Mouse (Mus musculus) left cerebral cortex, postnatal 10 days (tissue): ENCODE measurements at regions not wholly inside any gene's neighbourhood (a gene's known extent, or its start where the extent isn't known, plus 50 kb on each side); places are given as distances from the start of the nearest gene placed in this dataset.
A peak's percentile ranks its signal among the peaks of the same experiment; 100 is the strongest.

ENCODE experiments used
- DNase-seq, 2 experiments: peaks; one replicate each; pipeline ENCODE4 v3.0.0; 2021 to 2022; ENCODE audit warnings: low spot score in 2 of 2, mixed read lengths in 1 of 2; ENCODE audit errors: extremely low spot score in 1 of 2
- intact Hi-C: fragments of 180-260 bp; cut with DNase I; formaldehyde crosslinking; loops from one replicate; pipeline ENCODE4 v1.15.1; 2025

DNA sequence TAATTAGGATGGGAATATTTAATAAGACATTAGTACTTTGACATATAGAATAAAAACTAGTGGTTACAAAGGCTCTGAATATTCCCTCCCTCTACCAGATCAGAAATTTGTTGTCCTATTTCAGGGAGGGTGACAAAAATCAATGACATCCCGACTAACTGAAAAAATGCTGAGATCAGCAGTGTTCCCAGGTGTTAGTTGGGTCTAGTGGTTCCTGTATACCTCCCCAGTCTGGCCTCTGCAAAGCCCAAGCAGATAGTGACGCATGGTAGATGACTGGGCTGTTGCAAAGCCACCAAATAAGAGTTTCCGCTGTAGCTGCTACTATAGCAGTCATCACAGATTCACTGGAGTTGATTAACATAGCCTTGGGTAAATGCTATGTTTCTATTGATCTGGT is 59.9 kb upstream of the Gm4791 start:
- intact Hi-C loops: no loop called here
- no peak for DNase-seq

GRCm38 (mm10) chr9:46925641-46926040 is 72.9 kb upstream of the Gm4791 start:
- intact Hi-C loops: no loop called here
- peak; percentile 13 to 33 for DNase-seq

- DNase-seq: peak in 1 of 2 experiments; percentile 0
- intact Hi-C loops: no loop called here
These were observed 78.5 kb upstream of the Gm4791 start for GRCm38 (mm10) chr9:46920081-46920480.

GRCm38 (mm10) chr9:46913238-46913637 is 85.3 kb upstream of the Gm4791 start:
- peak; percentile 47 to 62 for DNase-seq
- intact Hi-C loops: no loop called here

DNA sequence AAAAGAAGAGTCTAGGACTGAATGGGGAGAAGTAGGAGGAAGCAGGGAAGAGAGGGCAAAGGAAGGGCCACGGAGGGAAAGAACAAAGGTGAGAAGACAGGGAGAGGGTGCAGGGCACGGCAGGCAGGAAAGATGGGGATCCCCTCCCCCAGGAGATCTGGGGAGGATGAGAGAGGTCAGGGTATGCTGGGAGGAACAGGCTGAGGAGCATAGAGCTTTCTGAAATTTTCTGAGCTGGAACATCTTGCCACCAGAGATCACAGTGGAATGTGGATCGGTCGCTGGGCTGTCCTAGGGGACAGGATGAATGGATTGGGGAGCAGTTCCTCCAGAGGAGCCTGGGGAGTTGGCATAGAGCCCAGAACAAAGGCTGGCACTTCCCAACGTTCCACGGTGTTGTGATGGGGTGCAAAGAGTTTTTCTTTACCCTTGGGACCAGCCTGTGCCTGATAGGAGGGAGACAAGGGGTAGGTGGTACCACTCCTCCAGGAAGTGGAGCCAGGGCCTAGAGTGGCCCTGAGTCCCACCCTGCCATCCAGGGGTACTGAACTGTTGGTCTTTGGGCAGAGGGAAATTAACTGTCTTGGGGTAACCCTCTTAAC is 89.0 kb upstream of the Gm4791 start:
- intact Hi-C loops: no loop called here
- DNase-seq: peak; percentile 37 to 43

DNA sequence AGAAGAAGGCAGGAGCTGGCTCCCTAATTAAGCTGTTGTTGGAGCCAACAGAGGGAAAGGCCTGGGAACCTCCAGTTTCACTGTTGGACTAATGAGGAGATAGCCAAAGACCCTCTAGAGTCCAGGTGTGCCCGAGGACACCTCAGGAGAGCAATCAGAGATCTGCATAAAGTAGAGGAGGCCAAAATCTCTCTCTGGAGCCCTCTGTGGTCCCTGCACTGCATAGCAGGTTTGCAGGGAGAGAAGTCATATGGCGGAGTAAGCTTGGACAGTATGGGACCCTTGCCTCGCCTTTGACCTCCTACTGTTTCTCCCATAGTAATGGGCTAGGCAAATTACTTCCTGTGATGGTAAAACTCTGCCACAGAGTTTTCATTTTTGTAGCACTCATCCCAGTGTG is 93.5 kb upstream of the Gm4791 start:
- DNase-seq: no peak
- intact Hi-C loops: no loop called here

GRCm38 (mm10) chr9:46903491-46904220 is 94.9 kb upstream of the Gm4791 start:
- DNase-seq: no peak
- intact Hi-C loops: no loop called here

GRCm38 (mm10) chr9:46899283-46899682 is 99.3 kb upstream of the Gm4791 start:
- intact Hi-C loops: no loop called here
- DNase-seq: peak in 1 of 2 experiments; percentile 23

DNA sequence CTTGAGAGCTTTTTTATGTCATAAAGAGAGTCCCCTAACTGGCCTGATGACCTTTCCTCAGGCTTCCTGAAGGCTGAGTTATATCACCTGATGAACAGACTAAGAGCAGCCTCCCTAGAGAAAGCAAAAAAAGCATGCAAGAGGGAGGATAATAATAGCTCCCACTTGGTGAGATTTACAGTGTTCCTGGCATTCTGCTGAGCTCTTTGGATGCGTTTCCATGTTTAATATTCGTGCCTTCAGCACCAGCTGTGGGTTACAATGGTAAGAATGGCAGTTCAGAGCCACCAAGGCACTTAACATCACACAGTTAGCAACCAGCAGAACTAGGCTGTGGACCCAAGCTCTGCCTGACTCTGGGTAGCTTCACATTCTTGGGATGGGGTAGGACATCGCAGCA is 100.4 kb upstream of the Gm4791 start:
- intact Hi-C loops: no loop called here
- DNase-seq: no peak

DNA sequence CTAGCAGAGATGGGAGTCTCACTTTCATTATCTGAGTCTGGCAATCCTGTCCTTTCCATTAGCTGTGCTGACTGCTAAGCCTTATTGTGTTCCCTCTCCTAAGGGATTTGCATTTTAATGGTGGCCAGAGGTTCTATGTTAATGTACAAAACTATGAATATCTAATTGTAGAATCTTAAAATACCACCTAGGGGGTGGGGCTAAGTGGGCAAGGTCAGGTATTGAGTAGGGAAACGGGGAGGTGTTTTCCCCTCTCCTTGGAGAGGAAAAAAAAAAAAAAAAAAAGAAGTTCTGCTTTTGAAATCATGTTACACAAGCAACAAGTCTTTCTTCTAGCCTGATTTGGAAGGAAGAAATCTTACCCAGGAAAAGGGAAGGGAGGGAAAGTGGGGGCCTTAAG is 106.7 kb upstream of the Gm4791 start:
- DNase-seq: no peak
- intact Hi-C loops: no loop called here

- peak in 1 of 2 experiments; percentile 40 for DNase-seq
- intact Hi-C loops: no loop called here
These were observed 108.4 kb upstream of the Gm4791 start for GRCm38 (mm10) chr9:46889933-46890662.

- DNase-seq: peak; percentile 35 to 54
- intact Hi-C loops: no loop called here
These were observed 127.1 kb upstream of the Gm4791 start for GRCm38 (mm10) chr9:46871211-46871994.

- DNase-seq: no peak
- intact Hi-C loops: no loop called here
These were observed 134.6 kb upstream of the Gm4791 start for GRCm38 (mm10) chr9:46863934-46864333.

DNA sequence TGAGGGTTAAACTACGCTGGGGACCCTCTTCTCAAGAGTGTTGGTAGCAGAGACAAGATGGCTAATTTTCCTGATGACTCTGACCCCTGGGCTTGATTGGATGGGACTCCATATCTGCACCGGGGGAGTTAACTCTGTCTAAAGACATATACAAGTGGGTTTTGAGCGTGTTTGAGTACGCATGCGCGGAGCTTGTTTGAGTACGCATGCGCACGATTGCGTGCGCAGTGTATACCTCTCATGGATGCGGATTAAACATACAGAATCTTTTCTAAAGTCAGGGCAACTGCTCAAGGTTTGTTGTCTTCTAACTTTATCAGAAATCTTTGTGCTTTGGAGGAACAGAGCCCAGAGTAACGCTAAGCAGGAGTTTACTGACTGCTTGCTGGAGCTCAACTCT is 146.8 kb upstream of the Gm4791 start:
- intact Hi-C loops: no loop called here
- DNase-seq: no peak

- DNase-seq: no peak
- intact Hi-C loops: no loop called here
These were observed 147.2 kb upstream of the Gm4791 start for GRCm38 (mm10) chr9:46851336-46851735.

DNA sequence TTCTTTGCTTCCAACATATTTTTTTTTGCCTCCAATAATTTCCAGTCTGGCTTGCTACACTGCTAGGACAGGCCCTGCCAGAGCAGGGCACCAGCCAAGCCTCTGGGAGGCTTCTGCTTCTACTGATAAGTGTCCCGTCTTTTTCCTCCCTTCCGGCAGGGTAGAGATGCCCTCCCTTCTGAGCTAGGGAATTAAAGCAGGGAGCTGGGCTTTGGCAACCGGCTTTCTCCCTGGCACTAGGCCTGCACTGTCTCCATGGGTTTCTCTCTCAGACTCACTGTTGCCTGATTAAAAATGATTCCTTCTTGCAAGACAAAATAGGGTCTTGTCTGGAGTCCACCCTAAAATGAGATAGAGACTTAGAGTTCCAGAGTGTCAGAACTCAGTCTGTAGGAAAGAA is 153.3 kb upstream of the Gm4791 start:
- DNase-seq: peak; percentile 44 to 64
- intact Hi-C loops: no loop called here

GRCm38 (mm10) chr9:46843781-46844180 is 154.8 kb upstream of the Gm4791 start:
- intact Hi-C loops: no loop called here

DNA sequence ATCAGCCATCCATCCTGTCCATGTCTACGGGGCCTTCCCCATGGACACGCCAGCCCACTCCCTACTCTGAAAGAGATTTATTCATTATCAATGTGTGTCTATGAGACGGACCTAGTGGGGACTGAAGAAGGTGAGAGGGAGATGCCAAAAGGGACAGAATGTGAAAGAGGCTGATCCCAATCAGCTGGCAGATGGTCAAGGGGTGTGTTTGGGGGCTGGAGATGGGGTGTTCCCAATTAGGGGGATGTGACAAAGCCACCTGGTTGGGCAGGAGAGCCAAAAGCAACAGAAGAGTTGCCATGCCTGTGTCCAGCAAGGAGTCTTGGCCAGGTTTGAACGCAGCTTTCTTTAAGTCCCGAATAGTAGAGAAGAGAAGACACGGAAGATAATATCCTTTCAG is 157.0 kb upstream of the Gm4791 start:
- intact Hi-C loops: no loop called here
- DNase-seq: no peak

More at GRCm38 (mm10) chr9:46843781-46844180, 154.8 kb upstream of the Gm4791 start:
- DNase-seq: no peak

GRCm38 (mm10) chr9:46835261-46835660 is 163.3 kb upstream of the Gm4791 start:
- DNase-seq: no peak
- intact Hi-C loops: no loop called here
